Mouse (Mus musculus) hindbrain, embryonic 13.5 days (tissue): Measurements from ENCODE around the gene Abcb1b. TPM values are rescaled to one million over a fixed set of nuclear protein-coding genes. Genes with fewer than 3 reads are reported as not detected.
"Not testable (repeated sequence)": the region's sequence is repeated elsewhere in the genome, so short reads cannot be mapped to it uniquely, and the experiment has no call there.

Experiments
- ATAC-seq: fragments of 200-750 bp; cut with Nextera tagmentation; 2 replicates; pipeline ENCODE4 v1.8.0; 2017; ENCODE audit warnings: moderate TSS enrichment; ENCODE audit not compliant: low FRiP score
- H3K27ac ChIP-seq: fragments of 300-500 bp; sonication (generic); 2 replicates; pipeline ENCODE4 v1.5.1; 2015; ENCODE audit warnings: inconsistent platforms, mild to moderate bottlenecking, moderate library complexity
- H3K27me3 ChIP-seq: fragments of 300-500 bp; sonication (generic); 2 replicates; pipeline ENCODE4 v1.6.1; 2015; ENCODE audit warnings: mild to moderate bottlenecking, inconsistent platforms
- H3K36me3 ChIP-seq: fragments of 300-500 bp; sonication (generic); 2 replicates; pipeline ENCODE4 v1.6.1; 2015; ENCODE audit warnings: mild to moderate bottlenecking, inconsistent platforms
- H3K4me1 ChIP-seq: fragments of 300-500 bp; sonication (generic); replicated peaks from 2 replicates; pipeline ENCODE4 v1.6.1; 2015; ENCODE audit warnings: inconsistent platforms
- H3K4me2 ChIP-seq: fragments of 300-500 bp; sonication (generic); 2 replicates; pipeline ENCODE4 v1.6.1; 2015; ENCODE audit warnings: inconsistent platforms, mild to moderate bottlenecking, moderate library complexity
- H3K4me3 ChIP-seq: fragments of 300-500 bp; sonication (generic); 2 replicates; pipeline ENCODE4 v1.5.1; 2015; ENCODE audit warnings: mild to moderate bottlenecking, inconsistent platforms
- H3K9ac ChIP-seq: fragments of 300-500 bp; sonication (generic); 2 replicates; pipeline ENCODE4 v1.6.1; 2015; ENCODE audit warnings: mild to moderate bottlenecking, inconsistent platforms
- H3K9me3 ChIP-seq: fragments of 300-500 bp; sonication (generic); 2 replicates; pipeline ENCODE4 v1.6.1; 2016; ENCODE audit warnings: inconsistent platforms
- WGBS: fragments of 180-500 bp; shearing (Covaris S2); methylation state at CpG from one replicate; pipeline ENCODE4 v1.1.7; 2015; 5-methylcytosine and 5-hydroxymethylcytosine counted together
- polyA plus RNA-seq: library from polyadenylated mRNA; unstranded; fragments of >200 nt; fragmentation: Nextera tagmentation; extraction: Ambion mirVana; gene quantifications from 2 replicates; pipeline ENCODE4 v1.2.1, GENCODE M21; 2015

Abcb1b gene
- polyA plus RNA-seq = 0.23 and 0.87 TPM in 2 replicates

DNA sequence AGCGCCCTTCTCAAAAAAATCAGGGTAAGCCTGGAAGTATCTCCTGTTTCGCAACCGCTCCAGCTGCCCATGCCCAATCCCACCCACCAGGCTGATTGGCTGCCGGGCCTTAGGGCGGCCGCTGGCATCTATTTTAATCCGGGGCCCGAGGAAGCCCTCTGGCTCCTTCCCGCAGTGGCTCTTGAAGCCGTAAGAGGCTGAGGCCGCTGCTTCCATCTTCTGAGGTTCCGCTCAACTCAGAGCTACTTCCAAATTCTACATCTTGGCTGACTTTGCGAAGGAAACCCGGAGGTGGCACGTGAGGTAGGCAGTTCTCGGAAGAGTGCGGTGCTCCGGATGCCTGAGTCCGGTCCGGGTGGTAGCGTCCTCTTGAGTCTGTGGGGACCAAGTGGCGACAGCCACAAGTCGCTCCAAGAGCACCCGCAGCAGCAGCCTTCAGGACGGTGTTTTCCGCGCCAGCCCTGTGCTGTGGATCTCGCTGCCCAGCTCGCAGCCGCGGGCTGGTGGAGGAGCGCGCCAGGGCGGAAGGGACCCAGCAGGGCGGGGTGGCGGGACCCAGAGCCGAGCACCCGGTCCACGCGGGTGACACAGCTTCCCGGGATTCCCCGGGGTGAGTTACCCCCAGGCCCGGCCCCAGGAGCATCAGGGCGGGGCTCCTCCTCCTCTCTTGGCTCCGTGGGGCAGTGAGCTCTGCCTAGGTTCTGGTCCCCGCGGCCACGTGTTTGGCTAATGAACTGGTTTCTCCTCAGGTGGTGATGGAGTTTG is at the start of gene Abcb1b:
Abcb1b (plus strand) TSS at position 161 of the 765 bp plus-strand sequence.
- ATAC-seq = peak; percentile 93
- peaks cover 10% of the 10 kb centered on the region for H3K4me1 ChIP-seq
- no peaks in the 10 kb centered on the region for H3K9me3 ChIP-seq
- H3K27me3 ChIP-seq = peaks cover 9% of the 10 kb centered on the region; the same call in 1 of the 2 replicates
- H3K4me2 ChIP-seq = peak within 1 kb of the TSS; percentile 99
- peak within 1 kb of the TSS; percentile 59 for H3K4me3 ChIP-seq
- H3K36me3 ChIP-seq = no peaks in the 10 kb centered on the region
- peak within 1 kb of the TSS; percentile 73 for H3K9ac ChIP-seq
- WGBS = under 1% methylated on average over 48 of the region's 48 CpGs
- H3K27ac ChIP-seq = no peak within 1 kb of the TSS

DNA sequence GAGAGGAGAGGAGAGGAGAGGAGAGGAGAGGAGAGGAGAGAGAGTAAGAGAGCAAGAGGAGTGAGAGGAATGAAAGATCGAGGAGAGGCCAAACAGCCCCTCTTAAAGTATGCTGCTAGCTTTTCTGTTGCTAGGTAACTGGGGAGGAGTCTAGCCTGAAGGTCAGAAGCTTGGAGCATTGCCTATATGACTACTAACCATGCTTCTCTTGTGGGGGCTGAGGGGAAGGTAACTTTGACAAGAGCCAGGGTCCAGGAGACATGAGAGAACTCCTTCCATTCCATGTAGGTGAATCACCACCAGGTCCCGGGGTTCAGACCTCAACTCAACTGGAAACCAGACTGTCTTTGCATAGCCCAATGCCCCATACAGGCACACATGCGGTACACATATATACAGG is 25.1 kb upstream of the Abcb1b start:
- Histone ChIP-seq H3K4me3 (no peak overlapping the region), H3K4me1 (no peaks in the 10 kb centered on the region), H3K36me3 (no peaks in the 10 kb centered on the region), H3K4me2 (no peak overlapping the region), H3K9ac (no peak overlapping the region), H3K27me3 (no peaks in the 10 kb centered on the region), H3K9me3 (no peaks in the 10 kb centered on the region), H3K27ac (no peak overlapping the region)
- 72% methylated on average over 3 of the region's 3 CpGs for WGBS
- no peak for ATAC-seq

DNA sequence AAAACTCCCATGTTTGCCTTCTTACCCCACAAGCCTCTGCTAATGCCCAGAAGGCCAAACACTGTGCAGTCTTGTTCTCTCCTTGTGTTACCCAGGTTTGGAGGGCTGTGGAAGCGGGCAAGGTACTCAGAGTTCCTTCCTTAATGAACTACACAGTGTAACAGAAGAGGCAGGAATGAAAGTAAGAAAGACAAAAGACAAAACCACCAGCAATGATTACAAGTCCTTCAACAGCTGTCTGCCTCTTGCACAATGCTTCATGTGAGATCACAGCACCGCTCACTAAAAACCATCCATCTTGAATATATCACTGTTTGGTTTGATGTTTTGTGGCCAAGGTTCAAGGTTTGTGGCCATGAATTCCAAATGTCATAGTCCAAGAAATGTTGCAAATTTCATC is 19.6 kb upstream of the Abcb1b start:
- WGBS = 89% methylated on average over 2 of the region's 2 CpGs
- Histone ChIP-seq H3K4me2 (no peak overlapping the region), H3K27me3 (no peaks in the 10 kb centered on the region), H3K4me1 (no peaks in the 10 kb centered on the region), H3K4me3 (no peak overlapping the region), H3K36me3 (no peaks in the 10 kb centered on the region), H3K27ac (no peak overlapping the region), H3K9me3 (no peaks in the 10 kb centered on the region), H3K9ac (no peak overlapping the region)
- ATAC-seq = no peak

DNA sequence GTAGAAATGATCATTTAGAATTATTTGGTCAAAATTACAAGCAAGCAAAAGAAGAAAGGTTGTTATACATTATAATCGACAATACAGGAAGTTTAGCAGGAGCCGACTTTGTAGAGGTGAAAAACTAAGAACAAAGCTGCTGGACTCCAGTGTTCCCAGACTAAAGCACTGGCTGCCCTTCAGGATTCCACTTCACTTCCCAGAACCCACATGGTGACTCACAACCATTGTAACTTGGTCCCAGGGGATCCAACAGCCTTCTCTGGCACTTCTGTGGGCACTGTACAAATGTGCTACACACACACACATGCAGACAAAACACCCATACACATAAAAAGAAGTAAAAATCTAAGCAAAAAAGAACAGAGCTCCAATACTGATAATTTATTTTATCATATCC is 19.2 kb upstream of the Abcb1b start:
- ATAC-seq = no peak
- Histone ChIP-seq H3K9me3 (no peaks in the 10 kb centered on the region), H3K9ac (no peak overlapping the region), H3K27me3 (no peaks in the 10 kb centered on the region), H3K4me3 (no peak overlapping the region), H3K4me2 (no peak overlapping the region), H3K4me1 (no peaks in the 10 kb centered on the region), H3K27ac (no peak overlapping the region), H3K36me3 (no peaks in the 10 kb centered on the region)
- 87% methylated on average over 2 of the region's 2 CpGs for WGBS

DNA sequence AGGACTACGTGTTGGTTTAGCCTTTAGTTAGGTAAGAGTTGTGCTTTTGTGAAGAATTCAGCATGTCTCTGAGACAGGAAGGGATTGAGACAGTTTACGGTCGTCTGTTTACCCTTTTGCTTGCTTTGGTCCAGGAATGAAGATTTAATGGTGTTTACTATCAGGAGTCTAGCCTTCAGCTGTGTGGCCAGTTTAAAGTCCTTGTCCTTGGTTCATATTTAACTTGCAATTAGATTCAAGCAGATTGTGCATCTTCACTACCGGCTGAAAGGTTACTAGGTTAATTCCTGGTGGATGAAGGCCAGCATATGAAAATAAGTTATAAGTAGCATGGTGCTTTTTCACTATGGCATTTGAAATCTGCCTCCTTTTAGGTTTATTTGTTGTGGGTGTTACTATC is 5.7 kb upstream of the Abcb1b start:
- no peaks in the 10 kb centered on the region for H3K36me3 ChIP-seq
- peaks cover 9% of the 10 kb centered on the region; the same call in 1 of the 2 replicates for H3K27me3 ChIP-seq
- no peak overlapping the region for H3K9ac ChIP-seq
- no peak overlapping the region for H3K27ac ChIP-seq
- no peaks in the 10 kb centered on the region for H3K4me1 ChIP-seq
- 81% methylated on average over 4 of the region's 4 CpGs for WGBS
- H3K9me3 ChIP-seq = no peaks in the 10 kb centered on the region
- H3K4me3 ChIP-seq = no peak overlapping the region
- no peak for ATAC-seq
- H3K4me2 ChIP-seq = no peak overlapping the region

DNA sequence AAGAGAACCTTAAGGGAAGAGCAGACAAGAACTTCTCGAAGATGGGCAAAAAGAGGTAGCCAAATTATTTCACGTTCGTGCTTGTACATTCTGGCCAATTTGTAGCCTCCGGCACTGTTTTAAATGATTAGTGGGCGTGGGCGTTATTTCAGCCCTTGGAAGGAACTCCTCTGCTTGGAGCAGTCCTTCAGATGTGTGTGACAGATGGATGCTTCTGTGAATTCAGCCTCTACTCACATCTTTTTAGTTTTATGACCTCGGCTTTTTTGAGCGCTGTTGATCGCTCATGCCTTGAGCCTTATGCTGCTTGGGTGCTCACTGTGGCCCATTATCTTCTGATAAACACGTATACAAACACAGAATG is 787 bp downstream of the Abcb1b start:
- peaks cover 9% of the 10 kb centered on the region; the same call in 1 of the 2 replicates for H3K27me3 ChIP-seq
- WGBS = 27% methylated on average over 10 of the region's 10 CpGs
- ATAC-seq = no peak

DNA sequence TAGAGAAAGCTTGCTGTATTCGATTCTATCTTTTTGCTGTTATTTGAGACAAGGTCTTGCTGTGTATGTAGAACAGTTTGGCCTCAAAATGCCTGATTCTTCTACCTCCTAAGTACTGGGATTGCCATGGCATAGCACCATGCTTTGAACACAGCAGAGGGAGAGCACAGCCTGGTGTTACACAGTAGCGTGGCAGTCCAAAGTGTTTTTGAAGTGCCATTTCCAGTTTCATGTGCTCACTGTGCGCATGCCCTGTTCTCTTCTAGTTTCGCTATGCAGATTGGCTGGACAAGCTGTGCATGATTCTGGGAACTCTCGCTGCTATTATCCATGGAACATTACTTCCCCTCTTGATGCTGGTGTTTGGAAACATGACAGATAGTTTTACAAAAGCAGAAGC is 7.8 kb downstream of the Abcb1b start:
- Histone ChIP-seq H3K9ac (no peak overlapping the region), H3K27me3 (no peaks in the 10 kb centered on the region), H3K9me3 (no peaks in the 10 kb centered on the region), H3K36me3 (no peaks in the 10 kb centered on the region), H3K4me2 (no peak overlapping the region), H3K4me3 (no peak overlapping the region), H3K27ac (no peak overlapping the region), H3K4me1 (no peaks in the 10 kb centered on the region)
- 82% methylated on average over 5 of the region's 5 CpGs for WGBS
- no peak for ATAC-seq

More for the DNA sequence above, 787 bp downstream of the Abcb1b start:
- Histone ChIP-seq H3K9me3 (no peaks in the 10 kb centered on the region), H3K36me3 (no peaks in the 10 kb centered on the region), H3K27ac (no peak overlapping the region), H3K4me1 (peaks cover 10% of the 10 kb centered on the region), H3K4me2 (peak overlapping the region; percentile 99), H3K4me3 (peak overlapping the region; percentile 59), H3K9ac (peak overlapping the region; percentile 73; the same call in 1 of the 2 replicates)

DNA sequence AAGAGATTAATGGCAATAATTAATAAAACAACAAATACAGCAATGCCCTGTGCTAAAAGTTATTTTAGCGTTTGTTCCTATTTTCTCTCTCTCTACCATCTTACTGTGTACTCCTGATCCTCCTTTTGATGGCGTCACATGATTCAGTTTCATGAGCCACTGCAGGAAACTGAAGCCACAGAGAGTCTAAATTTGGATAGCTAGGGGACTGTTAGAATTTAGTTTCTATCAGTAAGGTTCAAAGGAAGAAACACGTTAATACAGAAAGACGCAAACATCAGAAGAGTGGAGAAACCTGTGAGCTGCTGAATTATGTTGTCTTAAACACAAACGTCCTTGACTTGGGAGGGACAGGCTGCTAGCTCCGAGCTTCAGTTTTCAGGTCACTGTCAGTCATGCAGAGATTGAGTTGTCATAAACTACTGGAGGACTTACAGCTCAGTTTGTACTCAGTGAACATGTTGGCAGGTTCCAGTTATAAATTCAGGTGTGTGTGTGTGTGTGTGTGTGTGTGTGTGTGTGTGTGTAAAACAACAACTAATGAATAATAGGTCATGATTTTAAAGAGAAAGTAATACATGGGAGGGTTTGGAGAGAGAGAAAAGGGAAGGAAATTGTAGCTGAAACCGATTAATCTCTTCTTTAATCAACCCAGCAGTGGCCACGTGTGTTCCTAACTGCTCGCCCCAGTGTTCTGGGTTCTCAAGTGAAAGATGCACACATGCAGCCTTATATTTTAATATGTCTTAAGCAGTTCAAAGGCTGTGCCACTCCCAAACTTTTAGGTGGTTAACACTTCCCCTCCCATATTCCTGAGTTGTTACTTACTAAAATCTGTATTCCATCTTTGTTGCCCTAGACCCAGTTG is 9.4 kb downstream of the Abcb1b start:
- Histone ChIP-seq H3K9me3 (no peaks in the 10 kb centered on the region), H3K27me3 (no peaks in the 10 kb centered on the region), H3K4me1 (no peaks in the 10 kb centered on the region), H3K4me3 (no peak overlapping the region), H3K27ac (no peak overlapping the region), H3K4me2 (no peak overlapping the region), H3K36me3 (no peaks in the 10 kb centered on the region), H3K9ac (no peak overlapping the region)
- 93% methylated on average over 9 of the region's 9 CpGs for WGBS
- ATAC-seq = no peak

DNA sequence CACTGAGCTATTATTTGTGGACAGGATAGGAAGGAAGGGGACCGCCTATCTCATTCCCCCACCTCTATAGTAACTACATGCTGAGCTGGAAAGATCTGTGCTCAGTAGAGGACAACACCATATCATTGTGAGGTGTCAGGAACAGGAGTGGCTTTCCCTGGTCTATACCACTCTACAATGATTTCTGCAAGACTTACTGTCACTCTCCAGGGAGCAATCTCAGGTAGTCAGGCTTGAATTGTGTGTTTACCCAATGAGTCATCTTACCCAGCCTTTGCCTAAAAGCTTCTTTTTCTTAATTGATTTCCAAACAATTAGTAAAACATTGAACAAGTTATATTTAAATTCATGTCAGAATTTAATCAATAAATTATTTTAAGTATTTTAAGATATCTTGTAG is 15.9 kb downstream of the Abcb1b start:
- Histone ChIP-seq H3K4me1 (no peaks in the 10 kb centered on the region), H3K9me3 (no peaks in the 10 kb centered on the region), H3K27me3 (no peaks in the 10 kb centered on the region), H3K9ac (no peak overlapping the region), H3K36me3 (no peaks in the 10 kb centered on the region), H3K4me3 (no peak overlapping the region), H3K27ac (no peak overlapping the region), H3K4me2 (no peak overlapping the region)
- ATAC-seq = no peak
- 92% methylated on average over 1 of the region's 1 CpGs for WGBS

DNA sequence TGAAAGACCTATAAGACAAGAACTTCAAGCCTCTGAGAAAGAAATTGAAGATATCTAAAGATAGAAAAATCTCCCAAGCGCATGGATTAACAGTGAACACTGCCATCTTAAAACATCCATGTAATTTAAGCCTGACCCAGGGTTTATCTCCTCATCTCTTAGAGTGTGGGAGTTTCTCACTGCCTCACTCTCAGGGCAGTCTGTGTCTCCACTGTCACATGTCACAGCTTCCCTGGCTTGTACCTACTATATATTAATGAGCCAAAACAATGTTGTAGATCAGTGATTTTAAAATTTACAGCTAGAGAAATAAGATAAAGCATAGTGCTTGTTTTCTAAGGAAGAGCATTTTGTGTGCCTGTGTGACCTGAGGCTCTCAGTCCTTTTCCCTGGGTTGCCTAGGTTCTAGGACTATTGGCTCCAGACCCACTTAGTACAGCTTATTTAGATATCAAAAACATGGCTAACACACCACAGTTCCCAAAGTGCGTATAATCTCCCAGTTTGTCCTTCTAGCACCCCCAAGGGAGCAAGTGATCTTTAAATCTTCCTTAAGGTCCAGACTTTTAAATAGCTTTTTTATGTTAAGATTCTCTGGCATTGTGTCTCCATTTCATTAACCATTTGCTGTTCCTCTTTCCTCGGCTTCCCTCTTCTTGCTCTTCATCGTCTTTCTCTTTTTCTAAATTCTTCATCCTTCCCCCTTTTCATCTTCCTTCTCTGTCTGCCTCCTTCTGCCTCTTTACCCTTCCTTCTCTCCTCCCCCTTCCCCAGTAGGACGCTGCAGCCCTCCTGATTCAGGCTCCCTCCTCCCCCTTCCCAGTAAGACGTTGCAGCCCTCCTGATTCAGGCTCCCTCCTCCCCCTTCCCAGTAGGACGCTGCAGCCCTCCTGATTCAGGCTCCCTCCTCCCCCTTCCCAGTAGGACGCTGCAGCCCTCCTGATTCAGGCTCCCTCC is 22.0 kb downstream of the Abcb1b start:
- H3K9ac ChIP-seq = peak overlapping the region; percentile 60
- H3K4me2 ChIP-seq = peak overlapping the region; percentile 55
- no peak overlapping the region for H3K27ac ChIP-seq
- H3K4me3 ChIP-seq = peak overlapping the region; percentile 33
- peaks cover 8% of the 10 kb centered on the region for H3K4me1 ChIP-seq
- H3K36me3 ChIP-seq = no peaks in the 10 kb centered on the region
- H3K9me3 ChIP-seq = no peaks in the 10 kb centered on the region
- 15% methylated on average over 7 of the region's 8 CpGs for WGBS
- no peaks in the 10 kb centered on the region for H3K27me3 ChIP-seq
- ATAC-seq = peak; percentile 55; the same call in 1 of the 2 replicates

DNA sequence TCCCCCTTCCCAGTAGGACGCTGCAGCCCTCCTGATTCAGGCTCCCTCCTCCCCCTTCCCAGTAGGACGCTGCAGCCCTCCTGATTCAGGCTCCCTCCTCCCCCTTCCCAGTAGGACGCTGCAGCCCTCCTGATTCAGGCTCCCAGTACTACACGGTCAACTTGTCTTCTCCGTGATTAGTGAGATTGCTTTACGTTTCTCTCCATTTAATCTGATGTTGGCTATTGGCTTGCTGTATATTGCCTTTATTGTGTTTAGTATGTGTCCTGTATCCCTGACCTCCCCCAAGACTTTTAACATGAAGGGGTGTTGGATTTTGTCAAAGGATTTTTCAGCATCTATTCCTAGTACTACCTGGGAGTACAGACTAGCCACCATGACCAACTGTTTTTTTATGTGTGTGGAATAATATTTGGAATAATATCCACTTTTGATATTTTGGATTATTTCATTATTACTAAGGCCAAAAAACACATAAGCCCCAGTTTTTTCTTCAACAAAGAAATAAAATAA is 22.7 kb downstream of the Abcb1b start:
- H3K9me3 ChIP-seq, H3K27me3 ChIP-seq, H3K4me1 ChIP-seq, H3K9ac ChIP-seq, H3K27ac ChIP-seq, H3K36me3 ChIP-seq: not testable (repeated sequence)
- ATAC-seq = 0 out of 2 replicates have a peak, but pooled peaks have one; percentile 58
- WGBS = under 1% methylated on average over 4 of the region's 6 CpGs
- Histone ChIP-seq H3K4me3 (peak overlapping the region; percentile 33; the same call in 1 of the 2 replicates), H3K4me2 (peak overlapping the region; percentile 55)
